Mouse (Mus musculus): Measurements from ENCODE around the gene Gna12. TPM values are rescaled to one million over a fixed set of nuclear protein-coding genes. Genes with fewer than 3 reads are reported as not detected.

Gene Gna12
- total and polyA plus RNA-seq, 3 experiments: 46.0 to 55.2 TPM; not detected in 1

DNA sequence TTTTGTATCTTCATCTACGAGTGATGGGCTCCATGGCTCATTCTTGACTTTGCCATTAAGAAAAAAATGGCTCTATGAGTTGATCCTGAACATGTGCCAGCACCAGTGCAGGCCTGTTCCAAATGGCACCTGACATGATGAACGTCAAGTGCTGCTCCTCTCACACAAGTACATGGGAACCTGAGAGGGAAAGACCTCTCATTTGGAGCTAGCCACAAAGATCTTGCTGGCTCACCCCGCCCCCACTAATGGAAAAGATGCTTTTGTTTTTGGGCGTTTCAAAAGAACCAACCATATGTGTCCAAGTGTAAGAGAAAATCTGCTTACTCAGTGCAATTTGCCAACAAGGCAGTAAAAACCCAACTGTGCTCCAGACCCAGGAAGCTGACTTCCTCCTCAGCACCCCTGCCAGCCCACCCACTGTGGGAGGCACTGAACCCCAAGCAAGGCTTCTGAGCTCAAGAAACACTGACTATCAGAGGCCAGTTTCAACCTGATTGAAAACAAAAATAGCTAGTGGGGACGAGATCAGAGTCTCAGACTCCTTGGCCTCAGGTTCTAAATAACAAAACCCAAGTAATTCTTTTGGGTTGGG lies 11.7 kb downstream of the Gna12 start:
- TF ChIP-seq ZNF384 (IDR thresholded peaks at IDR 0.05; ENCODE audit: low read depth, low read length) (no peak), NELFE (IDR thresholded peaks at IDR 0.05; ENCODE audit: low read depth, low read length) (no peak), MAZ (IDR thresholded peaks at IDR 0.05; ENCODE audit: low read depth, low read length) (no peak), TBP (IDR thresholded peaks at IDR 0.05; ENCODE audit: low read depth, low read length) (no peak), ELF1 (IDR thresholded peaks at IDR 0.05; ENCODE audit: low read depth, low read length) (no peak), CHD1 (IDR thresholded peaks at IDR 0.05; ENCODE audit: low read depth, low read length) (no peak), MAFK (IDR thresholded peaks at IDR 0.05; ENCODE audit: borderline replicate concordance, low read depth, low read length) (no peak), BHLHE40 (IDR thresholded peaks at IDR 0.05; ENCODE audit: borderline replicate concordance, low read depth, low read length) (no peak), E2F4 (IDR thresholded peaks at IDR 0.05; ENCODE audit: borderline replicate concordance, low read depth, low read length) (no peak), MYC (IDR thresholded peaks at IDR 0.05; ENCODE audit: low read depth, low read length) (no peak), MAX (IDR thresholded peaks at IDR 0.05; ENCODE audit: low read length) (no peak), MYB (IDR thresholded peaks at IDR 0.05; ENCODE audit: low read depth, low read length) (no peak), KAT2A (conservative IDR thresholded peaks at IDR 0.05; ENCODE audit: low read depth, low read length) (no peak), TAL1 (IDR thresholded peaks at IDR 0.05; ENCODE audit: low read length) (no peak)
- peaks cover 15% of the 10 kb centered on the region for H3K79me2 ChIP-seq (ENCODE audit: control insufficient read depth, insufficient read depth, low read length, poor library complexity)
- DNase-seq (ENCODE audit: low read depth, low spot score): no peak
- H3K4me3 ChIP-seq (ENCODE audit: control insufficient read depth in 1 of 2, insufficient read depth in 1 of 2, low read depth in 2 of 2, low read length in 2 of 2): no peak overlapping the region
- H3K27me3 ChIP-seq (ENCODE audit: control insufficient read depth in 1 of 2, insufficient read depth in 2 of 2, low read length in 2 of 2): no peaks in the 10 kb centered on the region
- no peak overlapping the region for H3K9ac ChIP-seq (ENCODE audit: control insufficient read depth, low read depth, low read length, poor library complexity, severe bottlenecking)
- peaks cover 17 to 32% of the 10 kb centered on the region in 2 experiments for H3K4me1 ChIP-seq (ENCODE audit: control insufficient read depth in 1 of 2, insufficient read depth in 2 of 2, low read length in 2 of 2)
- H3K9me3 ChIP-seq (replicated peaks; ENCODE audit: insufficient read depth, low read length): no peaks in the 10 kb centered on the region
- no peak overlapping the region for H3K27ac ChIP-seq (ENCODE audit: control insufficient read depth, low read depth, low read length)
- H3K36me3 ChIP-seq (ENCODE audit: control insufficient read depth in 1 of 2, insufficient read depth in 2 of 2, low read length in 2 of 2): peaks cover 0 to 27% of the 10 kb centered on the region in 2 experiments; a peak in 2 of 4 replicates

DNA sequence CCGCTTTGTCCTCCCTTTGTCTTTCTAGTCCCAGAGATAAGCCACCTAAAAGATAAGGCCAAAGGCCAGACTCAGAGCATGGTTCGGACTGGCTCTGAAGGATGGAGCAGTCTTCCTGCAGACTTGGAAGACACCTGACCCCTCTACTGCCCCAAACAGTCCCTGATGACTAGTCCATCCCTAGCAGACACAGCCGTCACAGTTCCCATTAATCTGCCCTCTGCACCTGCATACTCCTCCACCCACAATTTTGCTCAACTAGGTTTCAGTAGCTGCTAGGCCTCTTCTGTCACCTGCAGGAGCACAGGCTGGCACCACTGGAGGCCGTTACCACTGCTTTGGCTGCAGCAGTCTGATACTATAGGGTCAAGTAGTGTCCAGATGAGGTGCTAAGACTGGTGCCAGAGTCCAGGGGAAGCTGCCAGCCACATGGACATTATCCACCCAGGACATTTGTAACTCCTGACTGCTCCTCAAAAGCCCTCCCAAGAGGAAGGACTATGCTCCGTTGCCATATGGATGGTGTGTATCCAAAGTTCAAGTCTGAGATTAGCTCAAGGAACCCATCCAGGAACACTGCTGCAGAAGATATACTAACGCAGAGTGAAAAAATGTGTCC lies 13.2 kb downstream of the Gna12 start:
- no peaks in the 10 kb centered on the region for H3K9me3 ChIP-seq (replicated peaks; ENCODE audit: insufficient read depth, low read length)
- no peak overlapping the region for H3K9ac ChIP-seq (ENCODE audit: control insufficient read depth, low read depth, low read length, poor library complexity, severe bottlenecking)
- H3K36me3 ChIP-seq (ENCODE audit: control insufficient read depth in 1 of 2, insufficient read depth in 2 of 2, low read length in 2 of 2): peaks cover 0 to 20% of the 10 kb centered on the region in 2 experiments; a peak in 2 of 4 replicates
- no peak overlapping the region for H3K27ac ChIP-seq (ENCODE audit: control insufficient read depth, low read depth, low read length)
- no peak for TF ChIP-seq KAT2A (conservative IDR thresholded peaks at IDR 0.05; ENCODE audit: low read depth, low read length)
- TF ChIP-seq GATA1 (IDR thresholded peaks at IDR 0.05; ENCODE audit: low read depth, low read length): peak; percentile 10; the same call in 1 of the 2 replicates
- TF ChIP-seq GABPA (IDR thresholded peaks at IDR 0.05; ENCODE audit: low read depth, low read length): no peak
- H3K4me3 ChIP-seq (ENCODE audit: control insufficient read depth in 1 of 2, insufficient read depth in 1 of 2, low read depth in 2 of 2, low read length in 2 of 2): no peak overlapping the region
- no peak for DNase-seq (ENCODE audit: low read depth, low spot score)
- H3K27me3 ChIP-seq (ENCODE audit: control insufficient read depth in 1 of 2, insufficient read depth in 2 of 2, low read length in 2 of 2): no peaks in the 10 kb centered on the region
- H3K4me1 ChIP-seq (ENCODE audit: control insufficient read depth in 1 of 2, insufficient read depth in 2 of 2, low read length in 2 of 2): peaks cover 10 to 29% of the 10 kb centered on the region in 2 experiments
- H3K79me2 ChIP-seq (ENCODE audit: control insufficient read depth, insufficient read depth, low read length, poor library complexity): peaks cover 11% of the 10 kb centered on the region

Measured in MEL (cell line).